Mouse (Mus musculus) neural tube, embryonic 11.5 days (tissue): ENCODE measurements around the gene Hmox2. TPM values are rescaled to one million over a fixed set of nuclear protein-coding genes. Genes with fewer than 3 reads are reported as not detected.

Experiments used
- ATAC-seq: fragments of 200-750 bp; cut with Nextera tagmentation; 2 replicates; pipeline ENCODE4 v1.8.0; 2017; ENCODE audit warnings: moderate number of reproducible peaks, mild to moderate bottlenecking, moderate TSS enrichment, moderate library complexity; ENCODE audit not compliant: insufficient read depth, low FRiP score, low TSS enrichment
- DNase-seq: peaks from one replicate; pipeline ENCODE4 v3.0.0-alpha.2; 2015; ENCODE audit warnings: low spot score
- H3K27ac ChIP-seq: fragments of 300-500 bp; sonication (generic); 2 replicates; pipeline ENCODE4 v1.5.1; 2014; ENCODE audit warnings: low read depth, mild to moderate bottlenecking, low read length
- H3K27me3 ChIP-seq: fragments of 300-500 bp; sonication (generic); 2 replicates; pipeline ENCODE4 v1.6.1; 2014; ENCODE audit warnings: mild to moderate bottlenecking, low read length, mixed read lengths; ENCODE audit not compliant: control insufficient read depth, insufficient read depth
- H3K36me3 ChIP-seq: fragments of 300-500 bp; sonication (generic); 2 replicates; pipeline ENCODE4 v1.6.1; 2014; ENCODE audit warnings: mild to moderate bottlenecking, low read length, moderate library complexity, mixed read lengths; ENCODE audit not compliant: control insufficient read depth, insufficient read depth
- H3K4me1 ChIP-seq: fragments of 300-500 bp; sonication (generic); 2 replicates; pipeline ENCODE4 v1.6.1; 2014; ENCODE audit warnings: low read length, mixed read lengths; ENCODE audit not compliant: control insufficient read depth, insufficient read depth
- H3K4me2 ChIP-seq: fragments of 300-500 bp; sonication (generic); 2 replicates; pipeline ENCODE4 v1.6.1; 2014; ENCODE audit warnings: low read depth, mild to moderate bottlenecking, moderate library complexity
- H3K4me3 ChIP-seq: fragments of 300-500 bp; sonication (generic); 2 replicates; pipeline ENCODE4 v1.5.1; 2014; ENCODE audit warnings: low read depth, low read length
- H3K9ac ChIP-seq: fragments of 300-500 bp; sonication (generic); 2 replicates; pipeline ENCODE4 v1.6.1; 2014; ENCODE audit warnings: mild to moderate bottlenecking, low read length
- H3K9me3 ChIP-seq: fragments of 300-500 bp; sonication (generic); 2 replicates; pipeline ENCODE4 v1.6.1; 2016; ENCODE audit warnings: low read length; ENCODE audit not compliant: control insufficient read depth
- WGBS: fragments of 180-500 bp; shearing (Covaris S2); extraction: QIAGEN DNeasy Blood & Tissue Kit; methylation state at CpG from one replicate; pipeline ENCODE4 v1.1.7; 2014; 5-methylcytosine and 5-hydroxymethylcytosine counted together
- polyA plus RNA-seq: library from polyadenylated mRNA; unstranded; fragments of >200 nt; fragmentation: Nextera tagmentation; extraction: Ambion mirVana; gene quantifications from 2 replicates; pipeline ENCODE4 v1.2.1, GENCODE M21; 2014

Hmox2 gene
- polyA plus RNA-seq, 1 experiment from 2014 or later: 103 TPM

- no peak overlapping the region for H3K4me2 ChIP-seq
- H3K36me3 ChIP-seq: no peaks in the 10 kb centered on the region; the same call in 1 of the 2 replicates
- H3K27ac ChIP-seq: no peak overlapping the region
- ATAC-seq (no peak), DNase-seq (no peak)
- peaks cover 7% of the 10 kb centered on the region for H3K4me1 ChIP-seq
- H3K9me3 ChIP-seq: no peaks in the 10 kb centered on the region
- H3K27me3 ChIP-seq: no peaks in the 10 kb centered on the region
- no peak overlapping the region for H3K4me3 ChIP-seq
- no peak overlapping the region for H3K9ac ChIP-seq
These were observed 56.4 kb downstream of the Hmox2 start for GRCm38 (mm10) chr16:4782515-4782914.

GRCm38 (mm10) chr16:4785706-4786105 is 59.5 kb downstream of the Hmox2 start:
- Histone ChIP-seq H3K9ac (no peak overlapping the region), H3K36me3 (no peaks in the 10 kb centered on the region), H3K27ac (no peak overlapping the region), H3K9me3 (no peaks in the 10 kb centered on the region), H3K4me2 (no peak overlapping the region), H3K4me1 (peaks cover 21% of the 10 kb centered on the region), H3K27me3 (no peaks in the 10 kb centered on the region), H3K4me3 (no peak overlapping the region)
- DNase-seq (no peak), ATAC-seq (no peak)
- WGBS: 38% methylated on average over 4 of the region's 4 CpGs

- Histone ChIP-seq H3K27me3 (no peaks in the 10 kb centered on the region), H3K4me3 (no peak overlapping the region), H3K9me3 (no peaks in the 10 kb centered on the region), H3K4me1 (peaks cover 21% of the 10 kb centered on the region), H3K9ac (no peak overlapping the region), H3K27ac (no peak overlapping the region), H3K4me2 (peak overlapping the region; percentile 0; the same call in 1 of the 2 replicates), H3K36me3 (no peaks in the 10 kb centered on the region)
- ATAC-seq (no peak), DNase-seq (no peak)
These were observed 62.0 kb downstream of the Hmox2 start for GRCm38 (mm10) chr16:4788176-4788575.

- H3K9ac ChIP-seq: peak overlapping the region; percentile 79
- no peaks in the 10 kb centered on the region for H3K9me3 ChIP-seq
- DNase-seq: no peak
- H3K4me2 ChIP-seq: peak overlapping the region; percentile 90
- peak overlapping the region; percentile 76 for H3K4me3 ChIP-seq
- H3K27me3 ChIP-seq: no peaks in the 10 kb centered on the region
- WGBS: under 1% methylated on average over 29 of the region's 29 CpGs
- H3K27ac ChIP-seq: peak overlapping the region; percentile 92; the same call in 1 of the 2 replicates
- ATAC-seq: peak; percentile 54
- H3K4me1 ChIP-seq: peaks cover 21% of the 10 kb centered on the region
- no peaks in the 10 kb centered on the region for H3K36me3 ChIP-seq
These were observed 63.2 kb downstream of the Hmox2 start for GRCm38 (mm10) chr16:4789311-4789768.

GRCm38 (mm10) chr16:4789810-4790559 is 63.8 kb downstream of the Hmox2 start, which contains the start of gene Cdip1:
Gene Cdip1, minus strand, starts transcription at chr16:4790292.
- ATAC-seq: peak; percentile 96
- Histone ChIP-seq H3K36me3 (no peaks in the 10 kb centered on the region), H3K4me1 (peaks cover 21% of the 10 kb centered on the region), H3K9me3 (no peaks in the 10 kb centered on the region), H3K27ac (peak within 1 kb of the TSS; percentile 92), H3K4me2 (peak within 1 kb of the TSS; percentile 90), H3K27me3 (no peaks in the 10 kb centered on the region), H3K9ac (peak within 1 kb of the TSS; percentile 79), H3K4me3 (peak within 1 kb of the TSS; percentile 76)
- WGBS: 2% methylated on average over 51 of the region's 51 CpGs
- DNase-seq: peak; percentile 97

GRCm38 (mm10) chr16:4791332-4791731 is 65.2 kb downstream of the Hmox2 start:
- Histone ChIP-seq H3K4me2 (no peak overlapping the region), H3K9ac (no peak overlapping the region), H3K4me3 (no peak overlapping the region), H3K4me1 (peaks cover 19% of the 10 kb centered on the region), H3K27me3 (no peaks in the 10 kb centered on the region), H3K36me3 (no peaks in the 10 kb centered on the region), H3K9me3 (no peaks in the 10 kb centered on the region), H3K27ac (no peak overlapping the region)
- DNase-seq (no peak), ATAC-seq (no peak)
- 72% methylated on average over 2 of the region's 2 CpGs for WGBS

- H3K36me3 ChIP-seq: no peaks in the 10 kb centered on the region
- H3K4me2 ChIP-seq: no peak overlapping the region
- 80% methylated on average over 4 of the region's 4 CpGs for WGBS
- H3K27ac ChIP-seq: no peak overlapping the region
- ATAC-seq: no peak
- no peak overlapping the region for H3K9ac ChIP-seq
- H3K27me3 ChIP-seq: no peaks in the 10 kb centered on the region
- no peaks in the 10 kb centered on the region for H3K4me1 ChIP-seq
- no peak overlapping the region for H3K4me3 ChIP-seq
- no peaks in the 10 kb centered on the region for H3K9me3 ChIP-seq
- no peak for DNase-seq
These were observed 70.5 kb downstream of the Hmox2 start for GRCm38 (mm10) chr16:4796631-4797030.
